Mouse (Mus musculus) megakaryocyte, embryonic 14.5 days (primary cell): ENCODE data around the gene Npas3.

Source experiments
- FLI1 ChIP-seq: IDR thresholded peaks from 2 replicates; pipeline ENCODE4 v1.6.1; 2012; ENCODE audit warnings: low read length, inconsistent platforms, mixed read lengths
- GATA1 ChIP-seq: IDR thresholded peaks from 3 replicates; pipeline ENCODE4 v1.6.1; 2012; ENCODE audit warnings: mixed read lengths, low read length, inconsistent platforms, borderline replicate concordance

- TF ChIP-seq FLI1 (no peak), GATA1 (no peak)
These were observed 576.8 kb downstream of the Npas3 start for GRCm38 (mm10) chr12:53825251-53825650.
